Mouse (Mus musculus) urinary bladder, adult 18-20 months (tissue): ENCODE measurements at regions not wholly inside any gene's neighbourhood (a gene's known extent, or its start where the extent isn't known, plus 50 kb on each side); places are given as distances from the start of the nearest gene placed in this dataset.

Source experiments
- DNase-seq, 2 experiments: peaks; one replicate each; pipeline ENCODE4 v3.0.0; 2022; ENCODE audit warnings: low spot score in 2 of 2, mixed read lengths in 2 of 2

DNA sequence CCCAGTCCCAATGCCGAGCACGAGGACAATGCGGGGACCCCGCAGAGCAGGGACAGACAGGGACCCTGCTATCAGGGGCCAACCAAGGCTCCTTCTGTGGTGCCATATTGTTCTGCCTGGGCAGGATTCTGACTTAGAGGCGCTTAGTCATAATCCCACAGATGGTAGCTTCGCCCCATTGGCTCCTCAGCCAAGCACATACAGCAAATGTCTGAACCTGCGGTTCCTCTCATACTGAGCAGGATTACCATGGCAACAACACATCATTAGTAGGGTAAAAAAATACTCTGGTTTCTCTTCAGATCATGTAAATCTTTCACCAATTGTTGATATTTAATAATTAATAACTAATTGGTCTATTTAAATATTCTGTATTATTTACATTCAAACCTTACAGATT is 2140.3 kb upstream of the Cdh20 start:
- peak; percentile 95 to 100 for DNase-seq

DNA sequence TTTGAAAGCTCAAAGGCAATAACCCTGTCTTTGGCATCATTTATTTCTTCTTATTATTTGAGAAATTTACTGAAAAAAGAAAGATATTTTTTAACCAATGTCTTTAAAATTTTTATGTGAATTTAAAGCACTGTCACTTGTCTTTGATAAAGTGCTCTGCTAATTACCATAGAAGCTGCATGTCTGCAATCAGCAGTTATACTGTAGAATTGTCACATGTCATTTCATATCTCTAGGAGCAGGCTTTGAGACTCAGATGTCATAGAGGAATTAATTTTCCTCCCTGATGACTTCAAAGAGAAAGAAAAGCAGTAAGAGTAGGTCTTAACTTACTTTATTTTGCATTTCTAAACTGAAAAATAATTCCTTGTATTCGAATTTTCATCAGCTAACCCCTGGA is 2123.9 kb upstream of the Cdh20 start:
- DNase-seq: no peak

DNA sequence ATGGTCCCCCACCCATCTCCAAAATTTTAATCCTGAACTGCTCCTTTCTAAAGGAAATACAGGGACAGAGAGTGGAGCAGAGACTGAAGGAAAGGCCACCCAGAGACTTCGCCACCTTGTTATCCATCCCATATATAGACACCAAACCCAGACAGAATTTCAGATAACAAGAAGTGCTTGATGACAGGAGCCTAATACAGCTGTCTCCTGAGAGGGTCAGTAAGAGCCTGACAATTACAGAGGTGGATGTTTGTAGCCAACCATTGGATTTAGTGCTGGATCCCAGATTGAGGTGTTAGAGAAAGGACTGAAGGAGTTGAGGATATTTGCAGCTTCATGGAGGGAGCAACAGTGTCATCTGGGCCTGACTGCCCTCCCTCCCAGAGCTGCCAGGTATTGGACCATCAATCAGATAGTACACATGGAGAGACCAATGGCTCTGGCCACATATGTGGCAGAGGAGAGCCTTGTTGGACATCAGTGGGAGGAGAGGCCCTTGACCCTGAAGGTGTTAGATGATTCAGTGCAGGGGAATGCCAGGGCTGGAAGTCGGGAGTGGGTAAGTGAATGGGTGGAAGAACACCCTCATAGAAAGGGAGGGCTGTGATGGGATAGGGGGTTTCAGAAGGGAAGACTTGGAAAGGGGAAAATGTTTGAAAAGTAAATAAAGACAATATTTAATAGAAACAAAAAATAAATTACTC is 2080.8 kb upstream of the Cdh20 start:
- no peak for DNase-seq

DNA sequence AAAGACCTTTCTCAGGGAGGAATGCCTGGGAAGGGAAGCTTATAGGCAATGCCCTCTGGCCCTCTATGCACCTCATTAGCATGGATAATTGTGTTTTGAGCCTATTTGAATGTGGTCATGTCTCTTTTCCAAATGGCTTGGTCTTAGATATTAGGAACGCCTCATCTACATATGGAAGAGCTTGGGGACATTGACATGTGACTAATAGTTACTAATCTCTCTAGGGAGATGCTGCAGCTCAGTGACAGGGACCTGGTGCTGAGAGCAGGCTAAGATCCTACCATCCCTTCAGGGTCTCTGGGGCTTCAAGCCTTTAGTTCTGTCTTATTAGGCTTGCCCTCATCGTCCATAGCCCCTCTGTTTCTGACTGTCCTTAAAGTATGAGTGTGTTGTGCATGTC is 2051.9 kb upstream of the Cdh20 start:
- no peak for DNase-seq

DNA sequence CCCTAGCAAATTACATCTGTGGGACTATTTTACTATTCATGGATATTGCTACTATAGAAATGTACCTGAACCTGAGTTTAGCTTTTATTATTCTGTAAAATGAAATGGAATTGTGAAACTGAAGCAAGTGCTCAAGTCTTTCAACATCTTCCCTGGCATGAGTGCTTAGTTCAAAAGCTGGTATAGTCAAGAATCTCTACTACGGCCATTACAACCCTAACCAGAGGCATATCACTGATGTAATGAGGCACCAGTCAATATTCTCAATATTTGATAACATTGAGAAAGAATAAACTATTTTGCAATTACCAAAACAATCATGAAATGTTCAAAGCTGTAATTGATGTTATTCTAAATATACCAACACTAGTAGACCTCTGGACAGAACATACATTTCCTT is 2034.3 kb upstream of the Cdh20 start:
- DNase-seq: no peak

DNA sequence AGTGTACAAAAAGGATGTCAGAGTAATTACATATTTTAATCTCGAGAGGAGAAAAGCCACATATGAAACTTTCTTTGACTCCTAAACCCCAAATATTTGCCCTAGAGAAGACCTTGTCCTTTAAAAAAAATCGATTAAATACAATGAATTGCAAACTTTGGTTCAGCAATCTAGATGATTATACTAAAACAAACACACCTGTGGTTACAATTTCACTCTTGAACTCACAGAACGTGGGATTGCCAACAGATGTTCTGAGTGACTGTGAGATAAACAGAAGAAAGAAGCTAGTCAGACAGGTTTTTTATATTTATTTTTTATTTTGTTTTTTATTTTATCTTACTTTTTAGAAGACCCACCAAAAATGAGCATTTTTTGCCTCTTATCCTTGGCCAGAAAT is 2032.9 kb upstream of the Cdh20 start:
- DNase-seq: no peak

DNA sequence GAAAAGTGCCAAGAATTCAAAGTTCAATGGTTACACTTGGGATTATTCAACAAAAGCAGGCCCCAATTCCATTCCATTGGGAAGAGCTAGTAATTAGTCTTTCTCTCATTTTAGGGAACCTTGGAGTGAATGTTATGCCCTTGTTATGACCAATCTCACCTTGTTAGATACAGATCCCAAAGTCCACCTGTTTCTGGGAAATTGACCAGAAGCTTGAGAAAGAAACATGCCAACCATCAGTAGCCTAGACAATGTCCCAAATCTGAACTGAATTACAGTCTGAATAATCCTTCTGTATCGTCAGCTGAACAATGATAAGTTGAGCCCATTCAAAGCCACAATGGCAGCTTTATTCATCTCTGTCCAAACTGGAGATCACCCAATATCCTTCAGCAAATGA is 2010.4 kb upstream of the Cdh20 start:
- DNase-seq: no peak
